Mouse (Mus musculus) embryo, embryonic 11 days (tissue): ENCODE measurements at regions not wholly inside any gene's neighbourhood (a gene's known extent, or its start where the extent isn't known, plus 50 kb on each side); places are given as distances from the start of the nearest gene placed in this dataset.
A peak's percentile ranks its signal among the peaks of the same experiment; 100 is the strongest.

Experiments used
- DNase-seq: peaks from one replicate; pipeline ENCODE4 v3.0.0-alpha.2; 2015

- no peak for DNase-seq
Measured at GRCm38 (mm10) chr17:14144082-14144481, 60.0 kb downstream of the Dact2 start.

DNA sequence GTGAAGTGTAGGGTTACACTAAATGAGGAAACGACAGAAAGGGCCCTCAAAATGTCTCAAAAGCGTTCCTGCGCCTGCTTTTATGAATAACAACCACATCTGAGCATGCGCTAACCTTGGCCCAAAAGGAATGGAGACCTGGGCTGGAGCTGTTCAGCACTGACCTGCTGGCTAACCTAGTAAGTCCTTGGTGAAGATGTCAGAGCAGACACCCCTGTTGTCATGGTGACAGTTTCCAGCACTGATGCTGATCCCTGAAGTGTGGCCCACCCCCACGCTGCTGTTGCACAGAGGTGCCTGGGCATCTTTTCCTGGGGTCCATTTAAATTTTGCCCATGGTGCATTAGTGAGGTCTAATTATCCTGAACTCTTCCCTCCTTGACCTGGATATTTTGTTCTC lies 62.4 kb downstream of the Dact2 start:
- DNase-seq: no peak

DNA sequence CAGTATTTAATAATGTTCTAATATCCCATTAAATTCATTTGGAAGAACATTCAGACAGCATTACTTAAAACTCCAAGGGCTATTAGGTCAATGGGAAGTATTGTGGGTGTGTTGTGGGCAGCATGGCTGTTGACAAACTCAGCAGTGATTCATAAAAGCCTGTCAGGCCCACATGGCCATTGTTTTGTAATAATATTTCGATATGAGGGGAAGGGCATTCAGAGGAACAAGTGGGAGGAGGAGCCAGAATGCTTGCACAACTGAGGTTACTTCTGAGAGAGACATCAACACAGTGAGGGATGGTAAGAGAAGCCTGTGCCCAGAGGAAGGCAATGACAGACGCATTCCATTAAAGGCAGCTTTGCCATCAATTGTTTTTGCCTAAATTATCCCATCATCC lies 63.8 kb downstream of the Dact2 start:
- no peak for DNase-seq

DNA sequence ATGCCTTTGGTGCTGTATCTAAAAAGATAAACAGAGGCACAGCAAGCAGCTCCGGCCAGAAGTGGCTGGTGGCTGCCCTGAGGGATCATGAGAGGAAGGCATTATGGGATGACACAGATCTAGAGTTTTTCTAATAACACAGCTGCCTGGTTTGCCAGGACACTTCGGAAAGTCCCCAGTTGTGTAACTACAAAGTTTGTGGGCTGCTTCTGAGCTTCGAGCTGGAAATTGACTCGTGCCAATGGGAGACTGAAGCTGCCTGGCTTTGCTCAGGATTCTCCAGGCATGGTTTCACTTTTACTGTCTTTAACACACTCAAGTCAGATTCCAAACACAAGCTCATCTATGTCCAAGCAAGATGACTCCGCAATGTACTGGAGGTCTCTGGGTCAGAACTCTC lies 65.2 kb downstream of the Dact2 start:
- no peak for DNase-seq

DNA sequence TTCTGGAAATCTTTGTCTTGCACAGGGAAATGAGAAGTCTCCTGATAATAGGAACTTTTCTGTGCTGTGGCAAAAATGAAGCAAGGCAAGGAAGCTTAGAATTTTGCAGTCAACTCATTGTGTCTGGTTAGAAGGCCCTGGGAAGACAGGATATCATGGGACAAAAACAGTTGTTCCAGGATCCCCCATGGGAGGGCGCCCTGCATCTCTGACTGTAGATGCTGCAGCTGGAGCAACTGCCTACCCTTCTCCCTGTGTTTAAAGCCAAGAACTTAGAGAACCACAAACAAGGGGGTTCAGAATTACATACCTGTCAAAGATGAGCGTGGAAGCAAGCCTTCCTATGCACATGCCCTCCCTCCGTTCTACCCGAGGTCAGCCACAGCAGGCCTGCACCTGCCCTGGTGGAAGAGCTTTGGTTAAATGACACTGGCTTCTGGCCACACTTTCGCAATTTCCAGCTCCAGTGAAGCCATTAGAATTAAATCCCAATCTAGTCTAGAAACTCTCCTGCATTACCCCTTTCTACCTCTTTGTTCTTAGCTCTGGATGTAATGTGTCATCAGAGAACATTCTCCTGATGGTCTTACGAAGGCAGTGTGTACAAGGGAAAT lies 67.3 kb downstream of the Dact2 start:
- DNase-seq: peak; percentile 32

GRCm38 (mm10) chr17:14134604-14135003 lies 69.5 kb downstream of the Dact2 start:
- DNase-seq: no peak

DNA sequence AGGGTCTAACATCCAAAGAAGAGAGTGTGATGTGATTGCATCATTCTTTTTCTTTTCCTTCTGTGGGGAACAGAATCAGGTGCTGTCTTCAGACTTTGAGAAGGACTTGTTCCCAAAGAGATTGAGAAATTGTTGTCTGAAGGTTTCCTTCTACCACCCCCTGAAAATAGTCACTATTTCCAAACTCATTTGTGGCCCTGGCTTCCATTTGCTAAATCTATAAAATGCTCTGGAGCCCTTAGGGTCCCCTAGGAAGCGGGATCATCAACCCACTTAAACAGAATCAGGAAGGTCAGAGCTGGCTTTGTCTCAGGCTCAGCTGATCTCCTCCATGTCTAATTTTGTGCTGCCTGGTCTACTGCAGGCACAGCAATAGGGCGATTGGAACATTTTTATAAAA lies 70.1 kb downstream of the Dact2 start:
- DNase-seq: no peak

- DNase-seq: peak; percentile 6
Measured at GRCm38 (mm10) chr17:14127031-14127430, 67.7 kb upstream of the Gm7358 start.

DNA sequence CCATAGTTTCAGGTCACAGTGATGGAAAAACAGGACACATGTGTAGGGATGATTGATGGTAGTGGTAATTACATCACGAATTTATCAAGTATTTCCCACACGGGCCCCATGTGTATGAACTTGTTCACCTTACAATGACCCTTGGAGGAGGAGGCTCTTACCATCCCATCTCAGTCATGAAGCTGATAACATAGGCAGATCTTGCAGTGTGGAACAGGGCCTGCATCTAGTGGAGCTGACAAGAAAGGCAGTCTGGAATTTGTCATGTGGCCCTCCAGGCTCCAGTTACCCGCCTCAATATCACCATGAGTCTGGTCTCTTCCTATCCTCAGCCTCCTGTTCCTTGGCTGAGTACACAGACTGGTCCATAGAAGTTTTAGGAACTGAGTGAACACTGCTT lies 59.5 kb upstream of the Gm7358 start:
- peak; percentile 7 for DNase-seq

- no peak for DNase-seq
Measured at GRCm38 (mm10) chr17:14116223-14116622, 56.9 kb upstream of the Gm7358 start.

- no peak for DNase-seq
Measured at GRCm38 (mm10) chr17:14114856-14115255, 55.5 kb upstream of the Gm7358 start.

GRCm38 (mm10) chr17:14111692-14112091 lies 52.4 kb upstream of the Gm7358 start:
- peak; percentile 12 for DNase-seq
